Mouse (Mus musculus) brain, embryonic 14.5 days (tissue): ENCODE measurements at regions not wholly inside any gene's neighbourhood (a gene's known extent, or its start where the extent isn't known, plus 50 kb on each side); places are given as distances from the start of the nearest gene placed in this dataset.

Experiments
- CTCF ChIP-seq: fragments of 200-500 bp; IDR thresholded peaks from 2 replicates; pipeline ENCODE4 v1.5.1; 2012; ENCODE audit warnings: inconsistent platforms, mild to moderate bottlenecking, moderate library complexity, borderline replicate concordance; ENCODE audit not compliant: insufficient read depth, insufficient read length; ENCODE audit errors: extremely low read depth
- POLR2A ChIP-seq: fragments of 200-500 bp; IDR thresholded peaks from 2 replicates; pipeline ENCODE4 v1.6.1; 2012; ENCODE audit warnings: mild to moderate bottlenecking, inconsistent platforms, borderline replicate concordance; ENCODE audit not compliant: poor library complexity, insufficient read depth, insufficient read length, severe bottlenecking; ENCODE audit errors: extremely low read depth

DNA sequence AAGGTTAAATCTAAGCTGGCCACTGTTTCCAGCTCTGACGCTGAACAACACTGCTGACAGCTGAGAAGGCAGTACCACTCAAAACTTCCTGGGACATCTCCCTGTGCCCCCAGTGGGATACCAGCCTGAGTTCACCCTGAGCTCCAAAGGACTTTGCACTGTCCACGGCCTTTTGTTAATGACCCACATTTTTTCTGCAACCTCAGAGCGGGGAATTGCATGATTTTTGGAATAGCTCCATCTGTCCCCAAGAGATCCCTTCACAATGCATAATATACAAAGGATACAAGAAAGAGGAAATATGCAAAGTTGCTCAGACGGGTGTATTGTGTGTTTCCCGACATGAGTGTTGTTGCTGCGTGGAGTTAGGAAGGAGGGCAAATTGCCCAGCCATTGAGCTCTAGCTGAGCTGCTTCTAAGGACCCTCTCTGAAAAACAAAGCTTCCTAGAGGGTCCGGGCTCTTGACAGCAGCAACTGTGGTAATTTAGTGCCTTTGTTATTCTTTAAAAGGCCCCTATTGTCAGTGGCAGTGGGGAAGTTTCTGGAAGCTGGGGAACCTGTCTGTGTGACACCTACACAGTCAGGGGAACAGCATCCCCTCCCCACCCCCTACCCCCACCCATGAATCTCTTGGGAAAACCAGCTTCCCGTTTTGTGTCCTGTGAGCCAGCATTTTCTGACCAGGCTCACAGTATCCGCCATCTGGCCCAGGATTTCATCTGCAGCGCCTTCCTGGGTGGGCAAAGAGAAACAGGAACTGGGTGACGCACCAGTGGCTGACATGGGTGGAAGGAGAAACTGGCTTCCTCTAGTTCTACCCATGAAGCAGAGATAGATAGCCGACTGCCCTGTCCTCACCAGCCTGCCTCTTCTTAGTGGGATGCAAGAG, 217.4 kb upstream of the Spdye4c start:
- no peak for TF ChIP-seq CTCF
- TF ChIP-seq POLR2A, result no peak
